Mouse (Mus musculus): ENCODE results near the gene Phactr3. TPM values are rescaled to one million over a fixed set of nuclear protein-coding genes. Genes with fewer than 3 reads are reported as not detected.

The Phactr3 gene
- polyA plus RNA-seq, 1 experiment from 2014 or later = 5.6 TPM

- ATAC-seq (replicated peaks; ENCODE audit: insufficient number of reproducible peaks, low FRiP score, low TSS enrichment, low read depth) = no peak; the same call in 1 of the 2 replicates
- Histone ChIP-seq H3K9ac (replicated peaks; ENCODE audit: low read length) (no peak overlapping the region), H3K4me1 (ENCODE audit: control insufficient read depth, insufficient read depth, low read length) (no peaks in the 10 kb centered on the region), H3K27me3 (ENCODE audit: control insufficient read depth, insufficient read depth, low read length) (no peaks in the 10 kb centered on the region), H3K36me3 (replicated peaks; ENCODE audit: control insufficient read depth, insufficient read depth, low read depth, low read length) (no peaks in the 10 kb centered on the region), H3K9me3 (replicated peaks; ENCODE audit: control insufficient read depth, low read length) (no peaks in the 10 kb centered on the region), H3K4me2 (ENCODE audit: low read depth, low read length) (no peak overlapping the region), H3K27ac (replicated peaks; ENCODE audit: low read depth, low read length) (no peak overlapping the region), H3K4me3 (ENCODE audit: low read depth, low read length) (no peak overlapping the region)
- WGBS = 22% methylated on average over 2 of the region's 2 CpGs
- DNase-seq (ENCODE audit: low spot score) = no peak
Observed at GRCm38 (mm10) chr2:178265454-178265853, 146.7 kb downstream of the Phactr3 start.

DNA sequence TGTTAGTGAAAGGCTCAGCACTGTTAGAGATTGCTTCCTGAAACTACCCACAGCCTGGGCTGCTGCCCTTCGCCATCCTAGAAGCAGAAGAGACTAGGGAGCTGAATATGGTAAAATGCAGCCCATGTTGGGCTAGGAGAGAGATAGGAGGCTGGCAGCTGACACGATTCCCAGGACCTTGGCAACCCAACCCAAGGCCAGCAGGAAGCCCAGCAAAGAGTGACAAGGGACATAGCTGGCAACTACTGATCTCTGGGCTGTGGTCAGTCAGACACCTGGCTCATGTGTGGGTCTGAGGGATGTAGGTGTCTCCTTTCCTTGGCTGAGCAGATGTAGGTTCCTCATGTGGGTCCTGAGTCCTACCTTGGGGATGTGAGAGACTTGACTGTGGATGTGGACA lies 152.0 kb downstream of the Phactr3 start:
- Histone ChIP-seq H3K36me3 (replicated peaks; ENCODE audit: control insufficient read depth, insufficient read depth, low read depth, low read length) (no peaks in the 10 kb centered on the region), H3K9me3 (replicated peaks; ENCODE audit: control insufficient read depth, low read length) (no peaks in the 10 kb centered on the region), H3K4me1 (ENCODE audit: control insufficient read depth, insufficient read depth, low read length) (no peaks in the 10 kb centered on the region), H3K9ac (replicated peaks; ENCODE audit: low read length) (no peak overlapping the region), H3K4me2 (ENCODE audit: low read depth, low read length) (no peak overlapping the region), H3K27ac (replicated peaks; ENCODE audit: low read depth, low read length) (no peak overlapping the region), H3K27me3 (ENCODE audit: control insufficient read depth, insufficient read depth, low read length) (no peaks in the 10 kb centered on the region), H3K4me3 (ENCODE audit: low read depth, low read length) (no peak overlapping the region)
- ATAC-seq (replicated peaks; ENCODE audit: insufficient number of reproducible peaks, low FRiP score, low TSS enrichment, low read depth) (no peak), DNase-seq (ENCODE audit: low spot score) (no peak)
- WGBS = 88% methylated on average over 2 of the region's 2 CpGs

- Histone ChIP-seq H3K9ac (replicated peaks; ENCODE audit: low read length) (no peak overlapping the region), H3K36me3 (replicated peaks; ENCODE audit: control insufficient read depth, insufficient read depth, low read depth, low read length) (no peaks in the 10 kb centered on the region), H3K4me2 (ENCODE audit: low read depth, low read length) (no peak overlapping the region), H3K4me3 (ENCODE audit: low read depth, low read length) (no peak overlapping the region), H3K27me3 (ENCODE audit: control insufficient read depth, insufficient read depth, low read length) (no peaks in the 10 kb centered on the region), H3K4me1 (ENCODE audit: control insufficient read depth, insufficient read depth, low read length) (no peaks in the 10 kb centered on the region), H3K9me3 (replicated peaks; ENCODE audit: control insufficient read depth, low read length) (no peaks in the 10 kb centered on the region), H3K27ac (replicated peaks; ENCODE audit: low read depth, low read length) (no peak overlapping the region)
- DNase-seq (ENCODE audit: low spot score) = no peak
- WGBS = 69% methylated on average over 4 of the region's 4 CpGs
- ATAC-seq (replicated peaks; ENCODE audit: insufficient number of reproducible peaks, low FRiP score, low TSS enrichment, low read depth) = no peak
Observed at GRCm38 (mm10) chr2:178272350-178272749, 153.6 kb downstream of the Phactr3 start.

DNA sequence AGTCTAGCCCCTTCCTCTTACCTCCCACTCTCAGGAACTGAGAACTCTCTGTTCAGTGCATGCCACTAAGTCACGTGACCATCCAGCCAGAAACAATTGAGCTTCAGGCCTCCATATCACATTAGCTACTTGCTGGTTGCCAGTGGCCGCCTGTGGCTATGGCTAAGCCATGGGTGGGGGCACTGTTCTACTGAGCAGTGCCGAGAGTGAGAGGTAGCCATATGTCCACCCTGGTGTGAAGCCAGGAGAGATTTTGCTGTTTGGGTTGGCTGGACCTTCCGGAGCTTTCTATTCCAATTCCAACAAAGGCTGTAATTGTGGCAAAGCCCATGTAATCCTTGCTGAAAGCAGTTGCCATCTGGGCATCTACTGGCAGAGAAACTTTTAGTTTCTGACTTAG lies 155.4 kb downstream of the Phactr3 start:
- ATAC-seq (replicated peaks; ENCODE audit: insufficient number of reproducible peaks, low FRiP score, low TSS enrichment, low read depth) (no peak), DNase-seq (ENCODE audit: low spot score) (no peak)
- Histone ChIP-seq H3K4me2 (ENCODE audit: low read depth, low read length) (no peak overlapping the region), H3K27ac (replicated peaks; ENCODE audit: low read depth, low read length) (no peak overlapping the region), H3K9ac (replicated peaks; ENCODE audit: low read length) (no peak overlapping the region), H3K4me1 (ENCODE audit: control insufficient read depth, insufficient read depth, low read length) (no peaks in the 10 kb centered on the region), H3K9me3 (replicated peaks; ENCODE audit: control insufficient read depth, low read length) (no peaks in the 10 kb centered on the region), H3K4me3 (ENCODE audit: low read depth, low read length) (no peak overlapping the region), H3K36me3 (replicated peaks; ENCODE audit: control insufficient read depth, insufficient read depth, low read depth, low read length) (no peaks in the 10 kb centered on the region), H3K27me3 (ENCODE audit: control insufficient read depth, insufficient read depth, low read length) (no peaks in the 10 kb centered on the region)
- 67% methylated on average over 4 of the region's 4 CpGs for WGBS

DNA sequence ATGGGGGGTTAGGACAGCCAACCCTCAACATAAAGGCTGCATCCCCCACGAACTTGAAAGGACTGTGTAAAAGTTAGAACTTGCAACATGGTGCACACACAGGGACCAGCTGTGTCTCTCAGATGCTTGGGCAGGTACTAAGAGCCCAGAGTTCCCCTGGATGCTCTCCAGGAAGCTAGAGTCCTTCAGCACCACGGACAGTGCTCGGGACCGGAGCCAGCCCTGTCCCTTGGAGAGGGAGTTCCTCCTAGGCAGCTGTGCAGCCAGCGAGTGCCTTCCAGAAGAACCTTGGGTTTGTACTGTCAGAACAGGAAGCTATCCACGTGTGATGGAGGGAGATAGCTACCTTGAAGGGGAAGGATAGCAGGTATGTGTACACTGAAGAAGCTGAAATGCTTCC lies 158.4 kb downstream of the Phactr3 start:
- WGBS = 8% methylated on average over 6 of the region's 6 CpGs
- Histone ChIP-seq H3K9me3 (replicated peaks; ENCODE audit: control insufficient read depth, low read length) (no peaks in the 10 kb centered on the region), H3K27me3 (ENCODE audit: control insufficient read depth, insufficient read depth, low read length) (no peaks in the 10 kb centered on the region)

GRCm38 (mm10) chr2:178281183-178281582 lies 162.4 kb downstream of the Phactr3 start:
- Histone ChIP-seq H3K27me3 (ENCODE audit: control insufficient read depth, insufficient read depth, low read length) (no peaks in the 10 kb centered on the region), H3K4me2 (ENCODE audit: low read depth, low read length) (no peak overlapping the region), H3K36me3 (replicated peaks; ENCODE audit: control insufficient read depth, insufficient read depth, low read depth, low read length) (no peaks in the 10 kb centered on the region), H3K9me3 (replicated peaks; ENCODE audit: control insufficient read depth, low read length) (no peaks in the 10 kb centered on the region), H3K4me3 (ENCODE audit: low read depth, low read length) (no peak overlapping the region), H3K27ac (replicated peaks; ENCODE audit: low read depth, low read length) (no peak overlapping the region), H3K4me1 (ENCODE audit: control insufficient read depth, insufficient read depth, low read length) (no peaks in the 10 kb centered on the region), H3K9ac (replicated peaks; ENCODE audit: low read length) (no peak overlapping the region)
- DNase-seq (ENCODE audit: low spot score) = no peak
- WGBS = 54% methylated on average over 3 of the region's 3 CpGs
- no peak for ATAC-seq (replicated peaks; ENCODE audit: insufficient number of reproducible peaks, low FRiP score, low TSS enrichment, low read depth)

More for the DNA sequence above, 158.4 kb downstream of the Phactr3 start:
- Histone ChIP-seq H3K4me1 (ENCODE audit: control insufficient read depth, insufficient read depth, low read length) (no peaks in the 10 kb centered on the region), H3K4me2 (ENCODE audit: low read depth, low read length) (no peak overlapping the region), H3K27ac (replicated peaks; ENCODE audit: low read depth, low read length) (no peak overlapping the region), H3K4me3 (ENCODE audit: low read depth, low read length) (no peak overlapping the region), H3K9ac (replicated peaks; ENCODE audit: low read length) (no peak overlapping the region), H3K36me3 (replicated peaks; ENCODE audit: control insufficient read depth, insufficient read depth, low read depth, low read length) (no peaks in the 10 kb centered on the region)
- ATAC-seq (replicated peaks; ENCODE audit: insufficient number of reproducible peaks, low FRiP score, low TSS enrichment, low read depth) (no peak), DNase-seq (ENCODE audit: low spot score) (peak; percentile 86)

DNA sequence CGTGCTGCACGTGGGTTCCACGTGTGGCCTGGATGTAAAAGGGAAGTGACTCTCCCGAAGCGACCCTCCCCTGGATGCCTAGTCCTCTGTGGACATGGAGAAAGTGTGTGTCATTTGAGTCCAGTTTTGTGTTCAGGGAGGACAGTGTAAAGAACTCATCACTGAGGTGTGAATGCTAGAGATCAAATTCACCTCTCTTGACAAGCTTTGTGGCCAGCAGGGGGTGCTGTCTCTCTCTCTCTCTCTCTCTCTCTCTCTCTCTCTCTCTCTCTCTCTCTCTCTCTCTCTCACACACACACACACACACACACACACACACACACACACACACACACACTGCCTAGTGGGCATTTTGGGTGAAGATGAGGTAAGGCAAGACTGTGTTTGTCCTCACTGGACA lies 168.5 kb downstream of the Phactr3 start:
- Histone ChIP-seq H3K4me2 (ENCODE audit: low read depth, low read length) (no peak overlapping the region), H3K36me3 (replicated peaks; ENCODE audit: control insufficient read depth, insufficient read depth, low read depth, low read length) (no peaks in the 10 kb centered on the region), H3K27me3 (ENCODE audit: control insufficient read depth, insufficient read depth, low read length) (no peaks in the 10 kb centered on the region), H3K27ac (replicated peaks; ENCODE audit: low read depth, low read length) (no peak overlapping the region), H3K9ac (replicated peaks; ENCODE audit: low read length) (no peak overlapping the region), H3K9me3 (replicated peaks; ENCODE audit: control insufficient read depth, low read length) (no peaks in the 10 kb centered on the region), H3K4me3 (ENCODE audit: low read depth, low read length) (no peak overlapping the region), H3K4me1 (ENCODE audit: control insufficient read depth, insufficient read depth, low read length) (no peaks in the 10 kb centered on the region)
- WGBS = 74% methylated on average over 5 of the region's 5 CpGs
- DNase-seq (ENCODE audit: low spot score) (peak; percentile 50), ATAC-seq (replicated peaks; ENCODE audit: insufficient number of reproducible peaks, low FRiP score, low TSS enrichment, low read depth) (no peak)

- Histone ChIP-seq H3K9me3 (replicated peaks; ENCODE audit: control insufficient read depth, low read length) (no peaks in the 10 kb centered on the region), H3K9ac (replicated peaks; ENCODE audit: low read length) (no peak overlapping the region), H3K27ac (replicated peaks; ENCODE audit: low read depth, low read length) (no peak overlapping the region), H3K4me3 (ENCODE audit: low read depth, low read length) (no peak overlapping the region), H3K4me1 (ENCODE audit: control insufficient read depth, insufficient read depth, low read length) (no peaks in the 10 kb centered on the region), H3K36me3 (replicated peaks; ENCODE audit: control insufficient read depth, insufficient read depth, low read depth, low read length) (no peaks in the 10 kb centered on the region), H3K4me2 (ENCODE audit: low read depth, low read length) (no peak overlapping the region), H3K27me3 (ENCODE audit: control insufficient read depth, insufficient read depth, low read length) (no peaks in the 10 kb centered on the region)
- ATAC-seq (replicated peaks; ENCODE audit: insufficient number of reproducible peaks, low FRiP score, low TSS enrichment, low read depth) (no peak), DNase-seq (ENCODE audit: low spot score) (no peak)
- WGBS = 81% methylated on average over 3 of the region's 3 CpGs
Observed at GRCm38 (mm10) chr2:178288666-178289065, 169.9 kb downstream of the Phactr3 start.
